Mouse (Mus musculus): ENCODE measurements around the gene Trib3. TPM values are rescaled to one million over a fixed set of nuclear protein-coding genes. Genes with fewer than 3 reads are reported as not detected.
A peak's percentile ranks its signal among the peaks of the same experiment; 100 is the strongest.
"Not testable (repeated sequence)": the region's sequence is repeated elsewhere in the genome, so short reads cannot be mapped to it uniquely, and the experiment has no call there.

Gene Trib3
- polyA plus RNA-seq, 1 experiment from 2014 or later: 2.6 TPM

DNA sequence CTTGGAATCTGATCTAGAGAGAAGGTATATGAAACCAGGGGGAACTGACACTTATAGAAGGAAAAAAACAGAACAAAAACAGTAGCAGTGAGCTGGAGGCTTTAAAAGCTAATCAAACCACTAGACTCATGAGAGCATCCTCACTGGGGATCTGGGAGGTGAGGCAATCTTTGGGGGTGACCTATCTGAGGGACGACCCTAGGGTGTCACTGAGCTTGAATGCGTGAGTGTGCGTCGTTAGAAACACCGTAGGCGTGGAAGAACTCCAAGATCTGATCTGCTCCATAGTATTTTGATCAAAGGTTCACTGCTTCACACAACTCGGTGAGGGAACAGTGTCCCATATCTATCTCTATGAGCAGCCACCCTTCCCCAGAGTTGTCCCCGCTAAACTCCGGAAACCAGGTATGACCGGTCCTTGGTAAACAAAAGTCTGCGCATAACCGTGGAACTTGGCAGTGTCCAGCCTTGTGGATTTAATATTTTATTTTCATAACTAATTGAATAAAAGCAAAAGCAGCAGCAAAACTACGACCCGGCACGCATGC lies 50.6 kb downstream of the Trib3 start:
- H3K4me3 ChIP-seq: peak overlapping the region; percentile 97
- no peaks in the 10 kb centered on the region for H3K9me3 ChIP-seq (replicated peaks)
- H3K27ac ChIP-seq: no peak overlapping the region; the same call in 1 of the 2 replicates
- WGBS: 1% methylated on average over 15 of the region's 15 CpGs
- DNase-seq (ENCODE audit: low spot score): no peak
- peaks cover 7% of the 10 kb centered on the region for H3K36me3 ChIP-seq
- no peaks in the 10 kb centered on the region for H3K27me3 ChIP-seq (ENCODE audit: low read depth, poor library complexity, severe bottlenecking)
- peaks cover 21% of the 10 kb centered on the region for H3K4me1 ChIP-seq

DNA sequence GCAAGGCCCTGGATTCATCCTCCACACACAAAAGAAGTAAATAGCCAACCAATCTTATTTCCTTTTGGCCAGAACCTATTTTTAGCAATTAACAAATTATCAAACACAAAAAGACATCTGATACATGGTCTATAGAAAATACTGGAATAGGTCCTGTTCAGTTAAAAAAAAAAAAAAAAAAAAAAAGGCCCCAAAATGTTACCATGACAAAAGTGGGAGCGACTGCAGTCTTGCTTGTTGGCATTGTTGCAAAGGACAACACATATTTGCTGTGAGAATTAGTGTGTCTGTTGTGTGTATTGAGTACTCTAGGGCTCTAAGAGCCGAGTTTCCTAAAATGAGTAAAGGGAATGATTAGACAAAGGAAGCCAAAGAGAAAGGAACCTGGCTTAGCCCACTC lies 51.4 kb downstream of the Trib3 start:
- H3K27me3 ChIP-seq (ENCODE audit: low read depth, poor library complexity, severe bottlenecking): no peaks in the 10 kb centered on the region
- DNase-seq (ENCODE audit: low spot score): no peak
- H3K4me3 ChIP-seq: no peak overlapping the region
- WGBS: 77% methylated on average over 2 of the region's 2 CpGs
- peaks cover 21% of the 10 kb centered on the region for H3K4me1 ChIP-seq
- H3K36me3 ChIP-seq: peaks cover 12% of the 10 kb centered on the region
- no peaks in the 10 kb centered on the region for H3K9me3 ChIP-seq (replicated peaks)
- H3K27ac ChIP-seq: no peak overlapping the region

DNA sequence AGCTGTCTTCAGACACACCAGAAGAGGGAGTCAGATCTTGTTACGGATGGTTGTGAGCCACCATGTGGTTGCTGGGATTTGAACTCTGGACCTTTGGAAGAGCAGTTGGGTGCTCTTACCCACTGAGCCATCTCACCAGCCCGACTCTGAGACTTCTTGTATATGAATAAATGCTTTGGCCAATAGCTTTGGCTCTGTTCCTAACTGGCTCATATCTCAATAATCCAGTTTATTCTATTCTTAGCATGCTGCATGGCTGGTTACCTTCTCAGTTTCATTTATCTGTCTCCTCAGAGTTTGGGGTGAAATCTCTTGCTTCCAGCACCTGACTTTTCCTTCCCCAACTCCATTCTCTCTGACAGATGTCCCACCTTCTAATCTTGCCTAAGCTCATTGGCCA lies 54.2 kb downstream of the Trib3 start:
- H3K36me3 ChIP-seq: peaks cover 31% of the 10 kb centered on the region

DNA sequence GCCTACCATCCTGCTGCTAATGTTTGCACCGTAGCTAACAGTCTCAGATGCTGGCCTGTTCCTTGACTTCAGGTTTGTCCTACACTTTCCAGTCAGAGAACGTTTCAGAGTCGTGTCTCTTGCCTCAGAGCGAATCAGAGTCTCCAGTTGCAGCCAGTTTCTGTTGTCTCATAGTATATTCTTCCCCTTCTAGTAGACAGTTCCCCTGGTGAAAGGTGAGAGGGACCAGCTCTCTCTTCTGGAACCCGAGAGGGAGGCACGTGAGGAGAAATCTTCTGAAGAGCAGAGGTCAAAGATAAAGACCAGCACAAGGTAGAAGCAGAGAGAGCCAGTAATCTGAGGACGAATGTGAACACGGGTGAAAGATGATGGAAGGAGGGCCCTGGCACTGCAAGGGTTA lies 55.8 kb downstream of the Trib3 start:
- Histone ChIP-seq H3K27ac (no peak overlapping the region), H3K9me3 (replicated peaks) (no peaks in the 10 kb centered on the region), H3K27me3 (ENCODE audit: low read depth, poor library complexity, severe bottlenecking) (no peaks in the 10 kb centered on the region), H3K4me1 (peaks cover 1% of the 10 kb centered on the region; the same call in 1 of the 2 replicates), H3K36me3 (peaks cover 47% of the 10 kb centered on the region), H3K4me3 (no peak overlapping the region)
- no peak for DNase-seq (ENCODE audit: low spot score)
- 81% methylated on average over 8 of the region's 8 CpGs for WGBS

More for the DNA sequence above, 54.2 kb downstream of the Trib3 start:
- not testable (repeated sequence) for H3K9me3 ChIP-seq (replicated peaks); H3K4me1 ChIP-seq; H3K4me3 ChIP-seq; H3K27ac ChIP-seq; DNase-seq (ENCODE audit: low spot score); H3K27me3 ChIP-seq (ENCODE audit: low read depth, poor library complexity, severe bottlenecking)
- WGBS: 94% methylated on average over 2 of the region's 2 CpGs

DNA sequence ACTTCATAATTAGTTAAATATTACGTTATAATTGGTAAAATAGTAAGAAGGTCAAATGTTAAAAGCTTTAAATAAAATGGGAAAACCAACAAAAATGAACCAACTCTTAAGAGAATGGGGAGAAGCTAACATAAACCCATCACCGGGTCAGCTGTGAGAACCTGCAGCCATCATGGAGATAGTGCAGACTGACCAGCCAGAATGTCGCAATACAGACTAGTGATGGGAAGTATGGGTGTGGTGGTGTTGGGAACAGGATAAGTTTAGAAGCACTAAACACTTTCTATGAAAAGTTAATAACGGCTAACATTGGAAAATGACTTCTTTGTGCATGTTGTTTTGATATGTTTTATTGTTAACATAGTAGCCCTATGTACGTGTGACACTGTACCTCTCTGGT lies 56.3 kb downstream of the Trib3 start:
- H3K9me3 ChIP-seq (replicated peaks): no peaks in the 10 kb centered on the region
- H3K4me3 ChIP-seq: no peak overlapping the region
- no peak overlapping the region for H3K27ac ChIP-seq
- H3K36me3 ChIP-seq: peaks cover 52% of the 10 kb centered on the region
- 92% methylated on average over 5 of the region's 5 CpGs for WGBS
- no peaks in the 10 kb centered on the region for H3K27me3 ChIP-seq (ENCODE audit: low read depth, poor library complexity, severe bottlenecking)
- H3K4me1 ChIP-seq: no peaks in the 10 kb centered on the region
- no peak for DNase-seq (ENCODE audit: low spot score)

Other genes starting within 250 kb of the Trib3 start
- gene Srxn1, start 238.5 kb downstream of the Trib3 start, polyA plus RNA-seq (2016; fragmentation: Nextera tagmentation; extraction: Ambion mirVana): 8.0 and 9.6 TPM in 2 replicates
- gene Tcf15, start 200.5 kb downstream of the Trib3 start, polyA plus RNA-seq (2016; fragmentation: Nextera tagmentation; extraction: Ambion mirVana): 27.3 and 29.8 TPM in 2 replicates
- 77.4 and 77.6 TPM in 2 replicates for gene Csnk2a1, start 117.2 kb downstream of the Trib3 start, polyA plus RNA-seq (2016; fragmentation: Nextera tagmentation; extraction: Ambion mirVana)
- gene Tbc1d20, start 50.2 kb downstream of the Trib3 start, polyA plus RNA-seq (2016; fragmentation: Nextera tagmentation; extraction: Ambion mirVana): 31.2 and 37.1 TPM in 2 replicates
- 85.8 and 92.6 TPM in 2 replicates for gene Rbck1, start 11.4 kb downstream of the Trib3 start, polyA plus RNA-seq (2016; fragmentation: Nextera tagmentation; extraction: Ambion mirVana)
- gene Nrsn2, start 32.6 kb upstream of the Trib3 start, polyA plus RNA-seq (2016; fragmentation: Nextera tagmentation; extraction: Ambion mirVana): 0.59 and 1.4 TPM in 2 replicates
- 9.9 and 11.8 TPM in 2 replicates for gene Sox12, start 54.0 kb upstream of the Trib3 start, polyA plus RNA-seq (2016; fragmentation: Nextera tagmentation; extraction: Ambion mirVana)
- 64.9 and 67.2 TPM in 2 replicates for gene Zcchc3, start 71.0 kb upstream of the Trib3 start, polyA plus RNA-seq (2016; fragmentation: Nextera tagmentation; extraction: Ambion mirVana)
- gene 6820408C15Rik, start 71.6 kb upstream of the Trib3 start, polyA plus RNA-seq (2016; fragmentation: Nextera tagmentation; extraction: Ambion mirVana): 0.40 and 0.61 TPM in 2 replicates
- not detected in 2 replicates for gene Defb23, start 120.6 kb upstream of the Trib3 start, polyA plus RNA-seq (2016; fragmentation: Nextera tagmentation; extraction: Ambion mirVana)
- gene Defb20, start 133.0 kb upstream of the Trib3 start, polyA plus RNA-seq (2016; fragmentation: Nextera tagmentation; extraction: Ambion mirVana): not detected in 2 replicates
- not detected in 2 replicates for gene Defb22, start 146.1 kb upstream of the Trib3 start, polyA plus RNA-seq (2016; fragmentation: Nextera tagmentation; extraction: Ambion mirVana)
- gene Defb26, start 167.7 kb upstream of the Trib3 start, polyA plus RNA-seq (2016; fragmentation: Nextera tagmentation; extraction: Ambion mirVana): not detected in 2 replicates
- not detected in 2 replicates for gene Defb28, start 174.2 kb upstream of the Trib3 start, polyA plus RNA-seq (2016; fragmentation: Nextera tagmentation; extraction: Ambion mirVana)
- not detected in 2 replicates for gene Defb29, start 196.1 kb upstream of the Trib3 start, polyA plus RNA-seq (2016; fragmentation: Nextera tagmentation; extraction: Ambion mirVana)
- not detected in 2 replicates for gene Gm17416, start 225.3 kb upstream of the Trib3 start, polyA plus RNA-seq (2016; fragmentation: Nextera tagmentation; extraction: Ambion mirVana)
- not detected in 2 replicates for gene Defb21, start 228.7 kb upstream of the Trib3 start, polyA plus RNA-seq (2016; fragmentation: Nextera tagmentation; extraction: Ambion mirVana)
- gene Defb19, start 236.3 kb upstream of the Trib3 start, polyA plus RNA-seq (2016; fragmentation: Nextera tagmentation; extraction: Ambion mirVana): not detected in 2 replicates